Mouse (Mus musculus): Measurements from ENCODE around the gene Zfp536.

Gene Zfp536

DNA sequence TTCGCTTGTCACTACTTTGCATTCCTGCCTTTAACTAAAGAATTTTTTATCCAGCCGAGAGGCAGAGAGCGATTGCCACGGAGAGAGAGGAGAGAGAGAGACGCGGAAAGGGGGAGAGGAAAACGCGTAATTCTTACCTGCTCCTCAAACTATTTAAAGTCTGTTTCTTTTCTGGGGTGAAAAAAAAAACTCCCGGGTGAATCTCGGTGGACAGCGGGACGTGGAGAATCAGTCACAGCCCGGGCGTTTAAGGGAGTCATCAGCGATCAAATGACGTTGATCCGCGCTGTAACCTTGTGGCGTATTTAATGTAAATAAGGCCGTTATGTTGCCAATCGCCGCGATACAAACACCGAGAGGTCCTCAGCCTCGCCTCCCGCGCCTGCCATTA is at the start of gene Zfp536:
Gene Zfp536 (minus strand): TSS at position 330 of the 391 bp plus-strand sequence.
- DNase-seq (ENCODE audit: low read depth in 2 of 2, low spot score in 2 of 2): no peak

GRCm38 (mm10) chr7:37820670-37821301 is 47.3 kb upstream of the Zfp536 start:
- no peak for DNase-seq (ENCODE audit: low read depth in 2 of 2, low spot score in 2 of 2)

- DNase-seq (ENCODE audit: low read depth in 2 of 2, low spot score in 2 of 2): no peak
These were observed 45.3 kb upstream of the Zfp536 start for GRCm38 (mm10) chr7:37818631-37819340.

- no peak for DNase-seq (ENCODE audit: low read depth in 2 of 2, low spot score in 2 of 2)
These were observed 43.5 kb upstream of the Zfp536 start for GRCm38 (mm10) chr7:37816901-37817300.

DNA sequence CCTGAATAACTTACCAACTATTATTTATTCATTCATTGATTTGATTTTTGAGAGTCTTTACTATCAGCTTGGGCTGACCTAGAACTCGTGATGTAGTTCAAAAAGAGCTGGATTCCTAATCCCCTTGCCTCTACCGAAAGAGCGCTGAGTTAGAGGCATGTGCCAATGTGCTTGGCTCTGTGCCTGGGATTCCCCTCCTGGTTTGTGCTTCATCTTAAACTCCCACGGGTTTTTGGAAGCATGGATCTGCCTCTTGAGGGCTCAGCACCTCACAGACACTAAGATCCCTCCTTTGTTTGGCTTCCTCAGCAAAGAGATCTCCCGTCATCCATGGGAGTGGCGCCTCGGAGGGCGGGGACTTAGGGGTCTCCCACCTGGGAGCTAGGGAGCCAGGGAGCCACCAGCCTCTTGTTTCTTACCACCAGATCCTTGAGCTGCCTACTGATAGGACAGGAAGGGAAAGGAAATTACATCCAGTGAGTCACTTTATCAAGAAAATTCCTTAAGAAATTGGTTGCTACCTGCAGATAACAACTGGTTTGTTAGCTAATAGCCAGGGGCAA is 41.5 kb upstream of the Zfp536 start:
- DNase-seq (ENCODE audit: low read depth in 2 of 2, low spot score in 2 of 2): no peak

- no peak for DNase-seq (ENCODE audit: low read depth in 2 of 2, low spot score in 2 of 2)
These were observed 40.2 kb upstream of the Zfp536 start for GRCm38 (mm10) chr7:37813676-37814075.

GRCm38 (mm10) chr7:37809908-37810307 is 36.5 kb upstream of the Zfp536 start:
- DNase-seq (ENCODE audit: low read depth in 2 of 2, low spot score in 2 of 2): no peak

GRCm38 (mm10) chr7:37809001-37809400 is 35.6 kb upstream of the Zfp536 start:
- no peak for DNase-seq (ENCODE audit: low read depth in 2 of 2, low spot score in 2 of 2)

DNA sequence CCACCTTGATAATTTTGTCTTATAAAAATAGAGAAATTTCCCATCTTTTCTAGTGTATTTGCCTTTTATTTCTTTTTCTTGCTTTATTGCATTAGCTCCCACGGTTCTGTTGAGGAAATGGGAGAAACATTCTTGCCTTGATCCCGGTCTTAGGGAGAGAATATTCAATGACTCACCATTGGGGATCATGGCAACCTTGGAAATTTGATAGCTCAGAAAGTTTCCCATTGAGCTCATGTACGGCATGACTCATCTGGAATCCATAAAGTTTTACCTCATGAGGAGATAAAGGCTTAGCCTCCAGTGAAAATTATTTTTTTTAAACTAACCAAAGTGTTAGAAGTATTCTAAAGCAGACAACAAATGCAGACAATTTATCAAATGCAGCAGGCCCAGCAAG is 27.7 kb upstream of the Zfp536 start:
- DNase-seq (ENCODE audit: low read depth in 2 of 2, low spot score in 2 of 2): no peak

DNA sequence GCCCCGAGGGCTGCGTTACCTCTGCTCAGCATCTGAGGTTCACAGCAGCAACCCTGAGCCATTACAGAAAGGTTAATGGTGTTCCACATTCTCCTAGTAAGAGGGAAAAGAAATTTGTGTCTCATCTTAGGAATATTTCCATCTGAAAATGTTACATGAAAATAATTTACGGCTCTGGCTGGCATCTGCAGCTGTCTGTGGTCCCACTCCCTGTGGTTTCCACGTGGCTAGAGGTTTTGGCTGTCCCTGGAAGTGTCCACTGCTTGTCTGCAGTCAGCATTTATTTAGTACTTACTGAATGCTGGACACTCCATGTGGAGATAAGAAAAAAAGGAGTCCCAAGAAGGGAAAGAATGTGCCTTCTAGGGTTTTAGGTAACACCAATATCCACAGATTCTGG is 15.3 kb upstream of the Zfp536 start:
- DNase-seq (ENCODE audit: low read depth in 2 of 2, low spot score in 2 of 2): no peak

- DNase-seq (ENCODE audit: low read depth in 2 of 2, low spot score in 2 of 2): no peak
These were observed 2.1 kb upstream of the Zfp536 start for GRCm38 (mm10) chr7:37775502-37775901.

DNA sequence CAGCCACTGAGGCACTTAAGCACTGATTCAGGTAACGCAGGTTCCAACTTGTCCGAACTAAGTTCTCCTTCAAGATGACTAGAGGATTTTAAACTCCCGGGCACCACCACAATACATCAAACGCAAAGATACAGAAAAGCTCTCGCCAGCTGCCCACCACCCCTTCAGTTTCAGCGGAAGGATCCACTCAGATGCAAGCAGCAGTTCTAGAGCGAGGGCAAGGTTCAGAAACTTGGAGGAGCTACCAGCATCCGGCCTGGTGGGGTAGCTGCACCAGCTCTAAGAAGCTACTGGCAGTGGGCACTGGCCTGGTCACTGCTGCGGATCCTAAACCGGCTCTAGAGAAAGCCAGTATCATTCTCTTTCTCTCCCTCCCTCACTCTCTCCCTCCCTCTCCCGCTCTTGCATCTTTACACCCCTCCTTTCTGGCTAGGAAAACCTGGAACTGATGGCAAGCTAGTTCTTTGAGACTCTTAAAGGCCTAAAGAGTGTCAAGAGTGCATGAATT is 1.1 kb upstream of the Zfp536 start:
- no peak for DNase-seq (ENCODE audit: low read depth in 2 of 2, low spot score in 2 of 2)

- DNase-seq (ENCODE audit: low read depth in 2 of 2, low spot score in 2 of 2): no peak
These were observed 465 bp upstream of the Zfp536 start for GRCm38 (mm10) chr7:37773906-37774305.

GRCm38 (mm10) chr7:37772376-37773311 is 797 bp downstream of the Zfp536 start:
- DNase-seq (ENCODE audit: low read depth in 2 of 2, low spot score in 2 of 2): no peak

- no peak for DNase-seq (ENCODE audit: low read depth in 2 of 2, low spot score in 2 of 2)
These were observed 1.7 kb downstream of the Zfp536 start for GRCm38 (mm10) chr7:37771491-37772375.

DNA sequence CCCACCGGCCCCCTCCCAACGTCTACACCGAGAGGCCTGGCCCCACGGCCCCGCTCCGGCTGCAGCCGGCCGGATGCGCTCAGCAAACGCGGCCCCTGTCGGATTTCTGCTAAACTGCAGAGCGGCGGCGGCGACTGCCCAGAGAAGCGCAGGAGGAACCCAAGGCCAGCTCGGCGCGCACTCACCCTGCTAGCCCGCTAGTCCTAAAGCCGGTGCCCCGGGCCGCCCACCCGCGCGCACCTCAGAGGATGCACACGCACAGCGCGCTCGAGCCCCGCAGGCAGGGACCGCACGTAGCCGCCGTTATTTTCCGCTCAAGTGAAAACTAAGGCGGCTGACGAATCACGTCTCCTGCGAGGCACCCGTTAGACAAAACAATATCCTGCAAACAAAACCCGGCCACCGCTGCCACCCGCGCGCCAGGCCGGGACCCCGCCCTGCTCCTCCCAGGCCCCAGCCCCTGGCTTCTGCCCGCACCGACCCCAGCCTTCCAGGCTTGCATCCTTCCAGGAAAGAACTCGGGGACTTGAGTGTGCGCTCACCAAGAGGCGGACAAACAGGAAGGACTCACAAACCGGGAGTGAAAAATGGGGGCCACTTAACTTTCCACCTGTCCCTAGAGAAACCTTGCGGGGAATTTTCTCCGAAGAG is 2.9 kb downstream of the Zfp536 start:
- DNase-seq (ENCODE audit: low read depth in 2 of 2, low spot score in 2 of 2): no peak

DNA sequence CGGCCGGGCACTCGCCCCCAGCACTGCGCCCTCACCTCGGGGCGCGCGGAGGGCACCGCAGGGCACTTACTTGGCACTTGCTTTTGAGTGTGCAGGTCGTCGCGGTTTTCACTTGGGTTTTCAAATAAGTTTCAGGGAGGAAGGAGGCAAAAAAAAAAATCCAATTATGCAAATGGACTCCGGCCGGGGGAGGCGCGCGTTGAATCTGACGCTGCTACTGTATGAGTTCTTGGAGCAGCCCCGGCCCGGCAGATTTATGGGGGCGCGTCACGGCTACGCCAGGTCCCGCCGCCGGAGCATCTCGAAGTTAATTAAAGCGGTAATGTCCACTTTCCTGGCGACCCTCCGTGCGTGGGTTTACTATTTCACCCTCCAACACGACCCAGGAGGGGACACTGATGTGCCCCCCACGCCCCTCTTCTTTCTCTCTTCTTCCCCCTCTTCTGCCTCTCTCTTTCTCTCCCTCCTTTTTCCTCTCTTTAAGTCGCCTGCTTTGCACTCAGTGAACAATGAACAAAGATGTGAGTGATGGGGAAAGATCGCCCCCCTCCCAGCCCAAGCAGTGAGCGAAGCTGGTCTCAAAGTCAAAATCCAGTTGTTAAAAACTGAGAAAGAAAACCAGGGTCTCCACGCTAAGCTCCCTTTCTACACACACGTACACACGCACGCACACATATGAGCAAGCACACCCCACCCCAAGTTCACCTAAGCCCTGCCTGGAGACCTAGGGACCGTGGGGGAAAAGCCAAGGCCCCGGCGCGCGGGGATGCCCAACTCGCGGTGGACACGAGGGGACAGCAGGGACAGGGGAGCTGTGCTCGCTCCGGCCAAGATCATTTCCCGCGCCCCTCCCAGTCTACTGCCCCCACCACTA is 3.7 kb downstream of the Zfp536 start:
- DNase-seq (ENCODE audit: low read depth in 2 of 2, low spot score in 2 of 2): no peak

DNA sequence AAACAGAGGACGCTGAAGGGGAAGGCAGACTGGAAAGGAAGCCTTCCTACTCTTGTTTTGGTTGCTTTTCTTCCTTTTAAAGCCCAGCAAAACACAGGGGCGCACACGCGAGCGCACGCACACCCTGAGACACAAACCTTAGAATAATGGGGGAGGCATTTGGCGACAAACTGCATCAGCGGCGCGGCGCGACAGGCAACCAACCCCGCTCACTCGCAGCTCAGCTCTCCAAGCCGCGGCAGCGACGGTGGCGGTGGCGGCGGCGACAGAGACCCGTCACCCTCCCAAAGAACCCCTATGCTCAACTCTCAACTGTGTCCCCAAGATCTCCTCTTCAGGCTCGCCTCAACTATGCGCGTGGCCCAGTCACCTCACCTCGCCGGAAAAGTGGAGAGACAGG is 4.4 kb downstream of the Zfp536 start:
- DNase-seq (ENCODE audit: low read depth in 2 of 2, low spot score in 2 of 2): no peak

Data from CD8-positive naive resting alpha-beta T cell, adult 2 months (primary cell).